In genomic region chr1:138915596-138915995, GRCm38 (mm10) we compare ENCODE assay signal across 15 mouse cellular contexts.
"Had no signal": no experiment of that assay in that cellular context is flagged by ENCODE, and none has a peak within 500 bp of the region (broad histone marks: within the 10 kb centered on the region; RNA-seq: fewer than 3 reads in every experiment).

No protein-coding gene starts in this region.

- H3K36me3 ChIP-seq: neural tube, embryonic 15.5 days; stomach, embryonic 15.5 days had no signal

- H3K27me3 ChIP-seq: neural tube, embryonic 15.5 days; stomach, embryonic 15.5 days had no signal

- H3K27ac ChIP-seq: neural tube, embryonic 15.5 days; stomach, embryonic 15.5 days; stomach, postnatal 0 days had no signal

- H3K4me2 ChIP-seq: neural tube, embryonic 15.5 days; stomach, embryonic 15.5 days had no signal

- DNase-seq: retina, postnatal 1 day; right cerebral cortex, adult 18-20 months; right cerebral cortex, postnatal 14 days; right cerebral cortex, postnatal 25 days; right cerebral cortex, postnatal 4 days; spleen, adult 18-20 months; thymus, adult 18-20 months; thymus, adult 2 months; thymus, postnatal 14 days; thymus, postnatal 25 days; thymus, postnatal 36 days; thymus, postnatal 4 days had no signal

- H3K9ac ChIP-seq: neural tube, embryonic 15.5 days; stomach, embryonic 15.5 days had no signal

- H3K9me3 ChIP-seq: neural tube, embryonic 15.5 days; stomach, embryonic 15.5 days had no signal

- H3K4me3 ChIP-seq: neural tube, embryonic 15.5 days; stomach, embryonic 15.5 days had no signal
